Mouse (Mus musculus) CH12.LX (cell line): ENCODE data around the gene Actl11.

Experiments used
- CTCF ChIP-seq, 2 experiments: IDR thresholded peaks in 1 of 2; conservative IDR thresholded peaks in 1 of 2; 2 replicates each; pipeline ENCODE4 v1.5.1; 2011 to 2012; ENCODE audit warnings: low read depth in 2 of 2, low read length in 2 of 2, improper control_type of control experiment in 1 of 2, inconsistent platforms in 1 of 2, mild to moderate bottlenecking in 1 of 2, moderate library complexity in 1 of 2
- EP300 ChIP-seq: IDR thresholded peaks from 2 replicates; pipeline ENCODE4 v1.6.1; 2011; ENCODE audit warnings: low read length, improper control_type of control experiment
- MAFK ChIP-seq: IDR thresholded peaks from 2 replicates; pipeline ENCODE4 v1.6.1; 2011; ENCODE audit warnings: low read length, improper control_type of control experiment; ENCODE audit not compliant: insufficient replicate concordance
- NELFE ChIP-seq: IDR thresholded peaks from 2 replicates; pipeline ENCODE4 v1.6.1; 2011; ENCODE audit warnings: low read depth, low read length, improper control_type of control experiment
- POLR2A ChIP-seq: IDR thresholded peaks from 2 replicates; pipeline ENCODE4 v1.6.1; 2011; ENCODE audit warnings: low read depth, mild to moderate bottlenecking, improper control_type of control experiment, low read length
- SMC3 ChIP-seq: IDR thresholded peaks from 2 replicates; pipeline ENCODE4 v1.6.1; 2011; ENCODE audit warnings: low read depth, low read length, improper control_type of control experiment
- UBTF ChIP-seq: IDR thresholded peaks from 2 replicates; pipeline ENCODE4 v1.6.1; 2012; ENCODE audit warnings: low read depth, mild to moderate bottlenecking, inconsistent platforms, low read length, improper control_type of control experiment, moderate library complexity
- ZC3H11A ChIP-seq: IDR thresholded peaks from 2 replicates; pipeline ENCODE4 v1.6.1; 2012; ENCODE audit warnings: low read depth, mild to moderate bottlenecking, inconsistent platforms, low read length, improper control_type of control experiment

GRCm38 (mm10) chr9:107961351-107961762 lies 33.1 kb downstream of the Actl11 start:
- TF ChIP-seq CTCF (conservative IDR thresholded peaks at IDR 0.05 in 1 of 2, IDR thresholded peaks at IDR 0.05 in 1 of 2; ENCODE audit: low read depth in 2 of 2, low read length in 2 of 2) (no peak), UBTF (no peak), POLR2A (no peak), SMC3 (no peak), NELFE (no peak), EP300 (no peak), MAFK (no peak), ZC3H11A (no peak)
